Mouse (Mus musculus): ENCODE measurements around the gene Gm49339. TPM values are rescaled to one million over a fixed set of nuclear protein-coding genes. Genes with fewer than 3 reads are reported as not detected.

Gene Gm49339
- 0.97 and 1.8 TPM in 2 replicates for polyA plus RNA-seq (2012; rRNA removed)

GRCm38 (mm10) chr10:51480397-51480796 lies at the start of gene Gm49339, which contains the start of gene Lilr4b:
TSS of gene Gm49339 (plus strand) at chr10:51480612.
TSS of gene Lilr4b (plus strand) at chr10:51480632.

GRCm38 (mm10) chr10:51490691-51491090 lies 10.3 kb downstream of the Gm49339 start, which contains the start of gene Lilrb4a:
TSS of gene Lilrb4a (plus strand) at chr10:51490956.

Other genes starting within 250 kb of the Gm49339 start
- gene Lilr4b, start within 50 bp of the Gm49339 start, polyA plus RNA-seq (2012; rRNA removed) = 0.43 and 1.1 TPM in 2 replicates
- 0.42 and 0.62 TPM in 2 replicates for gene Lilrb4a, start 10.3 kb downstream of the Gm49339 start, polyA plus RNA-seq (2012; rRNA removed)
- gene Fam162b, start 109.9 kb downstream of the Gm49339 start, polyA plus RNA-seq (2012; rRNA removed) = 2.5 and 2.6 TPM in 2 replicates
- not detected in 2 replicates for gene Gprc6a, start 150.8 kb downstream of the Gm49339 start, polyA plus RNA-seq (2012; rRNA removed)
- gene Rfx6, start 197.1 kb downstream of the Gm49339 start, polyA plus RNA-seq (2012; rRNA removed) = 0.69 and 0.77 TPM in 2 replicates